Mouse (Mus musculus) urinary bladder, adult 18-20 months (tissue): Measurements from ENCODE around the gene Rap1gds1.

Experiments
- DNase-seq, 2 experiments: peaks; one replicate each; pipeline ENCODE4 v3.0.0; 2022; ENCODE audit warnings: low spot score in 2 of 2, mixed read lengths in 2 of 2

Gene Rap1gds1

DNA sequence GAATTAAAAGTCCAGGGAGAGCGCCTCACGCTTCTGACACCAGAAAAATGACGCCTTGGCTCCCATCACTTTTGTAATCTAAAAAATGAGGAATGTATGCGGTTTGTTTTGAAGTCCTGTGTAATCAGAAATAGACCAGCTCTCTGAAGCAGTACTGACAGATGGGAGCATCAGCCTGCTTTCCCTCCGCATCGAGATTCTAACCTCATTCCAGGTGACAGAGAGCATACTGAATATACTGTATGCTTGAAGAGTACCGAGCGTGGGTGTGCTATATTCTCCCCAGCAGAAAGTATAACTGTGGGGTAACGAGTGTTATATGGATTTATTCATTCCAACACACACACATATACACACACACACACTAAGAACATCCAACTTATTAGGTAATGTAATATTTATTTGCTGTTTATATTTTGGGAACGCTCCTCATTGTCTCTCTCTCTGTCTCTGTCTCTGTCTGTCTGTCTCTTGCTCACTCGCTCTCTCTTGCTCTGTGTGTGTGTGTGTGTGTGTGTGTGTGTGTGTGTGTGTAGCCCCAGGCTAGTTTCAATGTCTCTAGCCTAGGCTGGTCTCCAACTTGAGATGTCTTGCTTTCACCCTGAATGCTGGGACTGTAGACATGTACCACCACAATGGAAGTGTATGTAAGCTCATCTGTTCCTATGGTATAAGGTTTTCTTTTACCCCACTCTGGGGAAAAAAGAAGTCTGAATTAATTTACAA lies 193.8 kb downstream of the Rap1gds1 start:
- DNase-seq = no peak

- DNase-seq = no peak
Observed at GRCm38 (mm10) chr3:138877741-138878140, 197.3 kb downstream of the Rap1gds1 start.

DNA sequence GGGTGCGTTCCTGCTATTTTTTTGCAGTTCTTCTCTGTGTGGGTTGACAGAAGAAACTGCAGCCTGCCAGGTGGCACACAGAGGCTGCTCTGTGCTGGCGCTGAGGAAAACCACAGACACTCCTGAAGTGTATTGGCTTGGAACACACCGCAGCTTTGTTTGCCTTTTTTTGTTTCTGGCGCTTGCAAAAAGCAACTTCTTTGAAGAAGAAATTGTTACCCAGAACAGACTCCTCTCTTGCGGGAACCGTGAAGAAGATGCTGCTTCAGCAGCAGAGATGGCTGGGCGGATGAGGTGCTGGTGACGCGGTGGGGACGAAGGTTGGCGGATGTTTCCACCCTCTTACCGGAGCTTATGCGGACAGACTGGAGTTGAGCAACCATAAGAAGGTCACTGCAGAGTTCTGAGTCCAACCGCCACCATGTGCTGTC lies 198.1 kb downstream of the Rap1gds1 start:
- DNase-seq = no peak

DNA sequence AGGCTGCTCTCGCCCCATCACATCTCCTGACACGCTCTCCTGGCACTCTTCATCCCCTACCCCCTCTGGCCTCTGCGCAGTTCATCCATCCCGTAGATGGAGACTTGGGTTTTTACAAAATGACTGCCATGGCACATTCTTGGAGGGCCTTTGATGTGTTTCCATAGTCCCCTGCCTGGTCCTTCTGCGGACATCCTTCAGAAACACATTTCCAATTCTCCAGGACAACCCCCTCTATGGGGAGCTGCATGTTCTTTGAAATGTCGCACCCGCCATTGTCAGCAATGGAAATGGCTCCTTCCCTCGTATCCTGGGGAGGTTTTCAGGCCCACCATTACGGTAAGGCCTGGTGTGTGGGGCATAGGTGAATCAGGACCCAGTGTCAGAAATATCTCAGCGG lies 198.6 kb downstream of the Rap1gds1 start:
- no peak for DNase-seq

- DNase-seq = no peak
Observed at GRCm38 (mm10) chr3:138875936-138876335, 199.1 kb downstream of the Rap1gds1 start.
